Mouse (Mus musculus) G1E (cell line): ENCODE measurements around the gene Dnajc11.

ENCODE experiments used
- CTCF ChIP-seq: IDR thresholded peaks from 2 replicates; pipeline ENCODE4 v1.5.1; 2012; ENCODE audit warnings: low read depth, low read length, inconsistent platforms, mixed read lengths
- TAL1 ChIP-seq: conservative IDR thresholded peaks from 2 replicates; pipeline ENCODE4 v1.6.1; 2012; ENCODE audit warnings: low read depth, low read length, inconsistent platforms, mixed read lengths

DNA sequence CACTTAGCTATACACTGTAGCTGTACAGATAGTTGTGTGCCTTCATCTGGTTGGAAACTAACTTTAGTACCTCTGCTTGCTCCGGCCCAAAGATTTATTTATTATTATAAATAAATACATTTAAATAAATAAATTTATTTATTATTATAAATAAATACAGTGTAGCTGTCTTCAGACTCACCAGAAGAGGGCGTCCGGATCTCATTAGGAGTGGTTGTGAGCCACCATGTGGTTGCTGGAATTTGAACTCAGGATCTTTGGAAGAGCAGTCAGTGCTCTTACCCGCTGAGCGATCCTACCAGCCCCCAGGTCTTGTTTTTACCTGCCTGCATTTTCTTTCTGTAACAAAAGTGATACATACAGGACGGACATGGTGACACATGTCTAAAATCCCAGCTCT lies 72.6 kb downstream of the Dnajc11 start:
- no peak for TF ChIP-seq CTCF
- no peak for TF ChIP-seq TAL1
